Mouse (Mus musculus) naive thymus-derived CD4-positive, alpha-beta T cell, adult 2 months (primary cell): ENCODE measurements around the gene Gm815.

Experiments
- DNase-seq: peaks from one replicate; pipeline ENCODE4 v3.0.0-alpha.2; 2011; ENCODE audit warnings: low read depth

Gene Gm815

GRCm38 (mm10) chr19:26877180-26877775, 8.4 kb upstream of the Gm815 start:
- DNase-seq: no peak

DNA sequence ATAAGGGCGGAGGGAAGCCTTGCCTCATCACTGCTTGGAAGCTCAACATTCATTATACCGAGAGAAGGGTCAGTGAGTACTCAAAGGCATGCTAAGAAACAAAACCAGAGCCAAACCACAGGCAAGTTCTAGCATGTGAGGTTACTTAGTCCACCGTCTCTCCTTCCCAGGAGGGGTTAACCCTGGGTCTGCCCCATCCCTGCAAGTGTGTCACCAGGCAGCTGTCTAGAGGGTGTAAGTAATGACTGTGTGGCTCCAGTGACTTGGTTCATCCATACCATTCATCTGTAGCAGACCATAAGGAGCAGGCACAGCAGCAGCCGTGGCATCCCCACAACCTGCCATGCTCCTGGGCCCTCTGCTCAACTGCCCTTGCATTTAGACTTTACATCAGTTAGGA, 5.8 kb upstream of the Gm815 start:
- no peak for DNase-seq

- DNase-seq: no peak
These were observed 3.7 kb upstream of the Gm815 start for GRCm38 (mm10) chr19:26881866-26882427.

DNA sequence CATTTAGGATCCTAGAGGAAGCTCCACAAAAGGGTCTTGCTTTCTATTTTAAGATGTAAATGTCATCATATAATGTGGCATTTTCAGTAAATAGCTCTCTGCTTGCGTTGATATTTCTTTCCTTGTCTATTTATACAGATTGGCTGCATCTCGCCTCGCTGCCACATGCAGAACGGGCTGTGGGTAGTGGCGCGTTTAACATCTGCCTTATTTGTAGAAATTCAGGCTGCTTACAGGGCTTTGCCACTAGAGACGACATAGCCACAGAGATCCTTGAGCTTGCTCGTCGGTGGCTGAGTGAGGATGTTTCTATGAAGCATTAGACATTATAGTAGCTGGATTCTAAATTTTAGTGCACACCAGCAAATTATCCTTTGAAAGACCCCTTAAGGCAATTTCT, 2.5 kb downstream of the Gm815 start:
- DNase-seq: no peak

DNA sequence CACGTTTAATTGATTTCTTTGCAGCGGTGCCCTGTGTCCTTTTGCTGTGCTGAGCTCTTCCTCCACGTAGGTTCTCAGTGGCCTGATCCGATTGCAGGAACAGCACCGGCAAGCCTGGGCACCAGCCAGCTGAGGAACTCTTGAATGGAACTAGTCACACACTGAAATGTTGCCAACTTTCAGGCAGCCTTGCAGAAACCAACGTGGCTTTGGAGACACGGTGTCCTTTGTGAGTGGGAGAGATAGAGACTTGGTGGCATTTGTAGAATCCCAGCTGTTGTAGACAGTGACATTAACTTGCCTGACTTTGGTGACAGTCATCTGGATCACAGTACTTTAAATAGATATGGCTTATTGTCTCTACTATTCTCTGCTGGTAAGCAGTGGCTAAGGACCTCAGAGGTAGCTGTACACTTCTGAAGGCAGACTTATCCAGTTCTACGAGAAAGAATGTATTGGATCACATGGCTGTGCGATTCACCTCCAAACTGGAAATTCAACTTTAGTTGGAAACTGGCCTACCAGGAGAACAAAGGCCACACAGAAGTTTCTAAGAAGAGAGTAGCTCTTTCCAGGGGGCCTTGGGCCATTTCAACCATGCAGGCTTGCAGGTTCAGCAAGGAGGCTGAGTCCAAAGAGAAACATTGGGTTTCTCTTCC, 5.8 kb downstream of the Gm815 start:
- DNase-seq: no peak

- DNase-seq: no peak
These were observed 7.2 kb downstream of the Gm815 start for GRCm38 (mm10) chr19:26892861-26893260.

GRCm38 (mm10) chr19:26902162-26902561, 16.5 kb downstream of the Gm815 start:
- DNase-seq: no peak

DNA sequence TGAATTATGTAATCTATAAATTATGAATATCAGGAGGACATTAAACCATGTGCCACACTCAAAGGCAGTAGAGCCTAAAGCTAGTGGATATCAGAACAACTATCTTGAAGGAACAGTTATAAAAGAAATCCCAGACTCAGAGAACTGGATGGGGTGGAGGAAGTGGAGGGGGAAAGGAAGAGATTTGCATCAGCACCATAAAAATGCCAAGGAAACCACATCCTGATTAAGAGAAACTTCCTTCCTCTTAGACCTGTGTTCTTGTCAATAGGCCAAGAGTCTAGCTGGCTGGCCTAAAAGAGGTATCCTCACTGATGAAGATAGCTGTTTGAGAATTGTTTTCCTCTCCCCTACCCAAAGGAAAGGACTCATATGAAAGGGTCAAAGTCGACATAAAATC, 28.6 kb downstream of the Gm815 start:
- DNase-seq: no peak

DNA sequence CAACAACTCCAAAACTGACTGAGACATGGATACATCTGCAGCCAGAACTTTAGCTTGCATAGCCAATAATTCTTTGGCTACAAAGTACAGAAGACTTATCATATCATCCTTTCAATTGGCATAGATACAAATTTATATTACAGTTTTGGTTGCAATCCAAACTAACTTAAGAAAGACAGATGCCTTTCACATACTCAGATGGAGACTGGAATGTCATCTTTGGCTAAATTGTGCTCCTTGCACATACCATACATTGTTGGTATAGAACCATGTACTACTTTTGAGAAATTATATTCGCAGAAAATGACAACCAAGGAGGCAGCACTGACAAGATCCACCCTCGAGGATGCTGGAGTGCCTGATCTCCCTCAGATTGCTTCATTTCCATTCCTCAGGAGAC, 35.1 kb downstream of the Gm815 start:
- DNase-seq: no peak

- DNase-seq: no peak
These were observed 44.9 kb downstream of the Gm815 start for GRCm38 (mm10) chr19:26930295-26931283.

DNA sequence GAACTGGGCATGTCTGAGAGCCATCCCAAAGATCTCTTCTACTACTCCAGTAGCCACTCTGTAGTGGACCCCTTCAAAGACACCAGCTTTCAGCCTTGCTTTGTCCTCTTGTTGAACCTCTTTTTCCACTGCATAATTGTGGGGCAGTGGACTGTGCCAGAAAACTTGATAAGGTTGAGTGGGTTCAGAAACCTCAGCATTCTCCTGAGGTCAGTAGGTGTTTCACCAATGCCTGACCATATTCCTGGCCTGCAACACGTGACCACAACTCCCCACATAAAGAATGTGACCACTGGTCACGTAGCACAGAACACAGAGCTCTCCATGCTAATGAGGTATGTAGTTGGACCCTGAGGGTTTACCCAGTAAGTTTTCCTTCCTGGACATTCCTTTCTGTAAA, 48.5 kb downstream of the Gm815 start:
- DNase-seq: no peak
